Mouse (Mus musculus): Measurements from ENCODE around the gene Tmem182. TPM values are rescaled to one million over a fixed set of nuclear protein-coding genes. Genes with fewer than 3 reads are reported as not detected.

Gene Tmem182
- polyA plus RNA-seq, 1 experiment from 2014 or later = not detected

- Histone ChIP-seq H3K4me1 (replicated peaks; ENCODE audit: control insufficient read depth, insufficient read depth, low read length) (peaks cover 19% of the 10 kb centered on the region), H3K27me3 (replicated peaks; ENCODE audit: control insufficient read depth, insufficient read depth, low read length) (no peaks in the 10 kb centered on the region), H3K36me3 (ENCODE audit: control insufficient read depth, insufficient read depth) (no peaks in the 10 kb centered on the region), H3K27ac (ENCODE audit: low read length) (peak within 1 kb of the TSS; percentile 29), H3K4me3 (replicated peaks; ENCODE audit: low read length) (peak within 1 kb of the TSS; percentile 65), H3K4me2 (ENCODE audit: low read length) (peak within 1 kb of the TSS; percentile 52), H3K9me3 (ENCODE audit: control insufficient read depth, low read length) (no peaks in the 10 kb centered on the region), H3K9ac (replicated peaks; ENCODE audit: low read depth, low read length) (peak within 1 kb of the TSS; percentile 59)
- peak; percentile 88 for ATAC-seq
- whole genome bisulfite sequencing = 3% methylated on average over 38 of the region's 38 CpGs
Observed at GRCm38 (mm10) chr1:40790324-40791141, 14.9 kb upstream of the Tmem182 start, which contains the start of gene Mfsd9. Gene Mfsd9 (minus strand): TSS chr1:40790687.

GRCm38 (mm10) chr1:40795508-40795907 is 9.9 kb upstream of the Tmem182 start:
- Histone ChIP-seq H3K4me1 (replicated peaks; ENCODE audit: control insufficient read depth, insufficient read depth, low read length) (peaks cover 5% of the 10 kb centered on the region; the same call in 1 of the 2 replicates), H3K4me3 (replicated peaks; ENCODE audit: low read length) (no peak overlapping the region), H3K36me3 (ENCODE audit: control insufficient read depth, insufficient read depth) (no peaks in the 10 kb centered on the region), H3K4me2 (ENCODE audit: low read length) (no peak overlapping the region), H3K27me3 (replicated peaks; ENCODE audit: control insufficient read depth, insufficient read depth, low read length) (no peaks in the 10 kb centered on the region), H3K9ac (replicated peaks; ENCODE audit: low read depth, low read length) (no peak overlapping the region), H3K9me3 (ENCODE audit: control insufficient read depth, low read length) (no peaks in the 10 kb centered on the region), H3K27ac (ENCODE audit: low read length) (no peak overlapping the region)
- ATAC-seq = no peak
- 94% methylated on average over 1 of the region's 1 CpGs for WGBS

- no peak for ATAC-seq
- Histone ChIP-seq H3K27me3 (replicated peaks; ENCODE audit: control insufficient read depth, insufficient read depth, low read length) (no peaks in the 10 kb centered on the region), H3K4me1 (replicated peaks; ENCODE audit: control insufficient read depth, insufficient read depth, low read length) (no peaks in the 10 kb centered on the region), H3K4me3 (replicated peaks; ENCODE audit: low read length) (no peak overlapping the region), H3K27ac (ENCODE audit: low read length) (no peak overlapping the region), H3K9ac (replicated peaks; ENCODE audit: low read depth, low read length) (no peak overlapping the region), H3K9me3 (ENCODE audit: control insufficient read depth, low read length) (no peaks in the 10 kb centered on the region), H3K36me3 (ENCODE audit: control insufficient read depth, insufficient read depth) (no peaks in the 10 kb centered on the region), H3K4me2 (ENCODE audit: low read length) (no peak overlapping the region)
- 13% methylated on average over 5 of the region's 5 CpGs for WGBS
Observed at GRCm38 (mm10) chr1:40797348-40797747, 8.1 kb upstream of the Tmem182 start.

- Histone ChIP-seq H3K4me3 (replicated peaks; ENCODE audit: low read length) (no peak overlapping the region), H3K4me2 (ENCODE audit: low read length) (no peak overlapping the region), H3K4me1 (replicated peaks; ENCODE audit: control insufficient read depth, insufficient read depth, low read length) (no peaks in the 10 kb centered on the region), H3K27ac (ENCODE audit: low read length) (no peak overlapping the region), H3K9ac (replicated peaks; ENCODE audit: low read depth, low read length) (no peak overlapping the region), H3K27me3 (replicated peaks; ENCODE audit: control insufficient read depth, insufficient read depth, low read length) (no peaks in the 10 kb centered on the region), H3K36me3 (ENCODE audit: control insufficient read depth, insufficient read depth) (no peaks in the 10 kb centered on the region), H3K9me3 (ENCODE audit: control insufficient read depth, low read length) (no peaks in the 10 kb centered on the region)
- ATAC-seq = no peak
- 80% methylated on average over 8 of the region's 8 CpGs for WGBS
Observed at GRCm38 (mm10) chr1:40799121-40799520, 6.3 kb upstream of the Tmem182 start.

GRCm38 (mm10) chr1:40800908-40801307 is 4.5 kb upstream of the Tmem182 start:
- 88% methylated on average over 5 of the region's 5 CpGs for WGBS
- Histone ChIP-seq H3K27ac (ENCODE audit: low read length) (no peak overlapping the region), H3K4me3 (replicated peaks; ENCODE audit: low read length) (no peak overlapping the region), H3K27me3 (replicated peaks; ENCODE audit: control insufficient read depth, insufficient read depth, low read length) (no peaks in the 10 kb centered on the region), H3K4me1 (replicated peaks; ENCODE audit: control insufficient read depth, insufficient read depth, low read length) (no peaks in the 10 kb centered on the region), H3K36me3 (ENCODE audit: control insufficient read depth, insufficient read depth) (no peaks in the 10 kb centered on the region), H3K4me2 (ENCODE audit: low read length) (no peak overlapping the region), H3K9me3 (ENCODE audit: control insufficient read depth, low read length) (no peaks in the 10 kb centered on the region), H3K9ac (replicated peaks; ENCODE audit: low read depth, low read length) (no peak overlapping the region)
- no peak for ATAC-seq

GRCm38 (mm10) chr1:40802759-40803158 is 2.6 kb upstream of the Tmem182 start:
- H3K36me3 ChIP-seq (ENCODE audit: control insufficient read depth, insufficient read depth) = no peaks in the 10 kb centered on the region
- H3K9me3 ChIP-seq (ENCODE audit: control insufficient read depth, low read length) = no peaks in the 10 kb centered on the region
- no peak overlapping the region for H3K27ac ChIP-seq (ENCODE audit: low read length)
- ATAC-seq = no peak
- H3K9ac ChIP-seq (replicated peaks; ENCODE audit: low read depth, low read length) = no peak overlapping the region
- no peak overlapping the region for H3K4me2 ChIP-seq (ENCODE audit: low read length)
- H3K4me1 ChIP-seq (replicated peaks; ENCODE audit: control insufficient read depth, insufficient read depth, low read length) = no peaks in the 10 kb centered on the region
- no peaks in the 10 kb centered on the region for H3K27me3 ChIP-seq (replicated peaks; ENCODE audit: control insufficient read depth, insufficient read depth, low read length)
- H3K4me3 ChIP-seq (replicated peaks; ENCODE audit: low read length) = no peak overlapping the region
- 25% methylated on average over 3 of the region's 3 CpGs for WGBS

- 83% methylated on average over 12 of the region's 12 CpGs for WGBS
- no peak overlapping the region for H3K4me3 ChIP-seq (replicated peaks; ENCODE audit: low read length)
- no peak overlapping the region for H3K27ac ChIP-seq (ENCODE audit: low read length)
- H3K4me1 ChIP-seq (replicated peaks; ENCODE audit: control insufficient read depth, insufficient read depth, low read length) = no peaks in the 10 kb centered on the region
- H3K4me2 ChIP-seq (ENCODE audit: low read length) = no peak overlapping the region
- no peaks in the 10 kb centered on the region for H3K9me3 ChIP-seq (ENCODE audit: control insufficient read depth, low read length)
- H3K36me3 ChIP-seq (ENCODE audit: control insufficient read depth, insufficient read depth) = no peaks in the 10 kb centered on the region
- H3K27me3 ChIP-seq (replicated peaks; ENCODE audit: control insufficient read depth, insufficient read depth, low read length) = no peaks in the 10 kb centered on the region
- no peak overlapping the region for H3K9ac ChIP-seq (replicated peaks; ENCODE audit: low read depth, low read length)
- ATAC-seq = no peak
Observed at GRCm38 (mm10) chr1:40804118-40804517, 1.3 kb upstream of the Tmem182 start.

- H3K4me1 ChIP-seq (replicated peaks; ENCODE audit: control insufficient read depth, insufficient read depth, low read length) = no peaks in the 10 kb centered on the region
- ATAC-seq = no peak
- H3K4me3 ChIP-seq (replicated peaks; ENCODE audit: low read length) = no peak overlapping the region
- H3K27ac ChIP-seq (ENCODE audit: low read length) = no peak overlapping the region
- no peaks in the 10 kb centered on the region for H3K36me3 ChIP-seq (ENCODE audit: control insufficient read depth, insufficient read depth)
- H3K9me3 ChIP-seq (ENCODE audit: control insufficient read depth, low read length) = no peaks in the 10 kb centered on the region
- no peak overlapping the region for H3K4me2 ChIP-seq (ENCODE audit: low read length)
- H3K9ac ChIP-seq (replicated peaks; ENCODE audit: low read depth, low read length) = no peak overlapping the region
- WGBS = 90% methylated on average over 11 of the region's 11 CpGs
- H3K27me3 ChIP-seq (replicated peaks; ENCODE audit: control insufficient read depth, insufficient read depth, low read length) = no peaks in the 10 kb centered on the region
Observed at GRCm38 (mm10) chr1:40805891-40806290, 490 bp downstream of the Tmem182 start.

GRCm38 (mm10) chr1:40808643-40809042 is 3.2 kb downstream of the Tmem182 start:
- H3K9ac ChIP-seq (replicated peaks; ENCODE audit: low read depth, low read length) = no peak overlapping the region
- H3K27me3 ChIP-seq (replicated peaks; ENCODE audit: control insufficient read depth, insufficient read depth, low read length) = no peaks in the 10 kb centered on the region
- H3K27ac ChIP-seq (ENCODE audit: low read length) = no peak overlapping the region
- no peak overlapping the region for H3K4me3 ChIP-seq (replicated peaks; ENCODE audit: low read length)
- 92% methylated on average over 3 of the region's 3 CpGs for WGBS
- H3K4me2 ChIP-seq (ENCODE audit: low read length) = no peak overlapping the region
- no peak for ATAC-seq
- H3K36me3 ChIP-seq (ENCODE audit: control insufficient read depth, insufficient read depth) = no peaks in the 10 kb centered on the region
- no peaks in the 10 kb centered on the region for H3K4me1 ChIP-seq (replicated peaks; ENCODE audit: control insufficient read depth, insufficient read depth, low read length)
- H3K9me3 ChIP-seq (ENCODE audit: control insufficient read depth, low read length) = no peaks in the 10 kb centered on the region
